Mouse (Mus musculus): ENCODE results near the gene Cited4.

DNA sequence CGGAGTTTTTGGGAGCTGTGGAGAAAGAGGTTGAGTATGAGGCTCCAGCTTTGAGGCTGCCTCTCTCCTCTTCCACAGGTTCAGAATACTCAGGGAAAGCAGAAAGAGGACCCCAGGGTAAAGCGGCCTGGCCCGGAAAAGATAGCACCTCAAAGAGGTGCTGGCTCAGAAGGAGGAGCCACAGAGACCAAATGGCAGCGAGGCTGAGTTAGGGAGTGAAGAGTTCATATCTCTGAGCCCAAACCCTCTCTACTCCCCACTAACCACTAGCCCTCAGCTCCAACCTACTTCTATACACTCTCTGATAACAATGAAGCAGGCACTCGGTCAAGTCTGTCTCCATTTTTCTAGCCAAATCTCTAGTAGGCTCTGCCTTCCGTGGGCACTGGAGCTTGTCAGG, 34.5 kb upstream of the Cited4 start:
- TF ChIP-seq BHLHE40 (IDR thresholded peaks at IDR 0.05; ENCODE audit: borderline replicate concordance, low read depth, low read length) (0 out of 2 replicates have a peak, but pooled peaks have one; percentile 53), MXI1 (IDR thresholded peaks at IDR 0.05; ENCODE audit: low read depth, low read length) (peak; percentile 85), CTCF (IDR thresholded peaks at IDR 0.05 in 2 of 3, conservative IDR thresholded peaks at IDR 0.05 in 1 of 3; ENCODE audit: control insufficient read depth in 1 of 3, insufficient read depth in 1 of 3, low read depth in 2 of 3, low read length in 3 of 3, poor library complexity in 1 of 3, severe bottlenecking in 1 of 3) (no peak), GABPA (IDR thresholded peaks at IDR 0.05; ENCODE audit: low read depth, low read length) (no peak), SMC3 (IDR thresholded peaks at IDR 0.05; ENCODE audit: low read depth, low read length) (no peak), CHD2 (IDR thresholded peaks at IDR 0.05; ENCODE audit: low read length) (no peak), TAL1 (IDR thresholded peaks at IDR 0.05; ENCODE audit: low read length) (peak; percentile 76), TBP (IDR thresholded peaks at IDR 0.05; ENCODE audit: low read depth, low read length) (peak; percentile 86)

Data from MEL (cell line).